Mouse (Mus musculus) leukemia stem cell, adult 10-12 weeks (primary cell): Measurements from ENCODE around the gene Gstt4. TPM values are rescaled to one million over a fixed set of nuclear protein-coding genes. Genes with fewer than 3 reads are reported as not detected.

ENCODE experiments used
- polyA plus RNA-seq: library from polyadenylated mRNA; stranded (reverse); fragments of >175 nt; gene quantifications from 2 replicates; pipeline ENCODE4 v1.2.3, GENCODE M21; 2012; ENCODE audit warnings: low replicate concordance

Gene Gstt4
- polyA plus RNA-seq, result not detected in 2 replicates

GRCm38 (mm10) chr10:75822443-75822842, at the start of gene Gstt4:
Gene Gstt4 (minus strand): TSS chr10:75822543.

GRCm38 (mm10) chr10:75859786-75860470, 37.6 kb upstream of the Gstt4 start, which contains the start of gene Mif:
Gene Mif (minus strand): TSS chr10:75860240.

GRCm38 (mm10) chr10:75837248-75837759, 15.0 kb upstream of the Gstt4 start, which contains the start of gene Gstt2:
Gene Gstt2 (minus strand): TSS chr10:75837424.

GRCm38 (mm10) chr10:75798176-75798696, 24.1 kb downstream of the Gstt4 start, which contains the start of gene Gstt1:
Gene Gstt1 (minus strand): TSS chr10:75798584.

GRCm38 (mm10) chr10:75780769-75781578, 41.4 kb downstream of the Gstt4 start, which contains the start of the genes Gm20441 and Gstt3:
Gene Gm20441 (minus strand): TSS chr10:75780954.
Gene Gstt3 (minus strand): TSS chr10:75781414.

GRCm38 (mm10) chr10:75772795-75773664, 49.3 kb downstream of the Gstt4 start, which contains the start of gene Ddt:
Gene Ddt (minus strand): TSS chr10:75773414.

Other genes with a start within 250 kb of the Gstt4 start
- 2.8 and 5.4 TPM in 2 replicates for gene Ggt5, start 233.2 kb downstream of the Gstt4 start, polyA plus RNA-seq
- 1.5 and 3.0 TPM in 2 replicates for gene Susd2, start 178.5 kb downstream of the Gstt4 start, polyA plus RNA-seq
- 92.4 and 95.9 TPM in 2 replicates for gene Cabin1, start 58.2 kb downstream of the Gstt4 start, polyA plus RNA-seq
- gene Ddt, start 49.1 kb downstream of the Gstt4 start, polyA plus RNA-seq, result 6.1 and 31.5 TPM in 2 replicates
- gene Gm20441, start 41.6 kb downstream of the Gstt4 start, polyA plus RNA-seq, result not detected in 2 replicates
- gene Gstt3, start 41.1 kb downstream of the Gstt4 start, polyA plus RNA-seq, result 0.27 and 0.55 TPM in 2 replicates
- gene Gstt1, start 24.0 kb downstream of the Gstt4 start, polyA plus RNA-seq, result 0.18 and 1.6 TPM in 2 replicates
- gene Gstt2, start 14.9 kb upstream of the Gstt4 start, polyA plus RNA-seq, result 3.1 and 4.5 TPM in 2 replicates
- gene Mif, start 37.7 kb upstream of the Gstt4 start, polyA plus RNA-seq, result 481 and 626 TPM in 2 replicates
- 98.4 and 350 TPM in 2 replicates for gene Derl3, start 70.9 kb upstream of the Gstt4 start, polyA plus RNA-seq
- gene Smarcb1, start 99.1 kb upstream of the Gstt4 start, polyA plus RNA-seq, result 301 and 413 TPM in 2 replicates
- 474 and 1,050 TPM in 2 replicates for gene Chchd10, start 110.6 kb upstream of the Gstt4 start, polyA plus RNA-seq
- 0.56 and 0.94 TPM in 2 replicates for gene Mmp11, start 114.0 kb upstream of the Gstt4 start, polyA plus RNA-seq
- gene Gm867, start 118.1 kb upstream of the Gstt4 start, polyA plus RNA-seq, result 2.3 and 3.0 TPM in 2 replicates
- 1.2 and 1.8 TPM in 2 replicates for gene Vpreb3, start 120.5 kb upstream of the Gstt4 start, polyA plus RNA-seq
- gene Gm5134, start 132.0 kb upstream of the Gstt4 start, polyA plus RNA-seq, result not detected in 2 replicates
- gene Zfp280b, start 210.1 kb upstream of the Gstt4 start, polyA plus RNA-seq, result 2.5 and 8.6 TPM in 2 replicates